Mouse (Mus musculus): Measurements from ENCODE around the gene Fam161a. TPM values are rescaled to one million over a fixed set of nuclear protein-coding genes. Genes with fewer than 3 reads are reported as not detected.

Fam161a gene
- total and polyA plus RNA-seq, 2 experiments from 2014 or later = 5.4 to 6.1 TPM

GRCm38 (mm10) chr11:22978711-22979110 is 28.6 kb upstream of the Fam161a start:
- Histone ChIP-seq H3K27me3 (ENCODE audit: insufficient read depth, low read length) (no peaks in the 10 kb centered on the region), H3K4me1 (ENCODE audit: insufficient read depth, low read length) (peaks cover 4% of the 10 kb centered on the region; the same call in 1 of the 2 replicates), H3K36me3 (ENCODE audit: insufficient read depth, low read length) (peaks cover 9% of the 10 kb centered on the region; the same call in 1 of the 2 replicates), H3K4me3 (ENCODE audit: low read depth, low read length) (no peak overlapping the region), H3K9ac (replicated peaks; ENCODE audit: low read length, poor library complexity, severe bottlenecking) (no peak overlapping the region), H3K9me3 (ENCODE audit: low read length) (no peaks in the 10 kb centered on the region), H3K27ac (ENCODE audit: low read depth, low read length) (no peak overlapping the region), H3K4me2 (ENCODE audit: low read depth, low read length, poor library complexity, severe bottlenecking) (no peak overlapping the region)
- no peak for TF ChIP-seq CTCF (IDR thresholded peaks at IDR 0.05)
- ATAC-seq (ENCODE audit: low FRiP score) (no peak), DNase-seq (ENCODE audit: low spot score) (peak; percentile 63)
- WGBS = 46% methylated on average over 1 of the region's 1 CpGs

GRCm38 (mm10) chr11:22979221-22979620 is 28.1 kb upstream of the Fam161a start:
- H3K9ac ChIP-seq (replicated peaks; ENCODE audit: low read length, poor library complexity, severe bottlenecking) = no peak overlapping the region
- 84% methylated on average over 1 of the region's 1 CpGs for WGBS
- no peak overlapping the region for H3K4me2 ChIP-seq (ENCODE audit: low read depth, low read length, poor library complexity, severe bottlenecking)
- no peaks in the 10 kb centered on the region for H3K9me3 ChIP-seq (ENCODE audit: low read length)
- DNase-seq (ENCODE audit: low spot score) (no peak), ATAC-seq (ENCODE audit: low FRiP score) (no peak)
- peaks cover 4% of the 10 kb centered on the region; the same call in 1 of the 2 replicates for H3K4me1 ChIP-seq (ENCODE audit: insufficient read depth, low read length)
- no peak overlapping the region for H3K27ac ChIP-seq (ENCODE audit: low read depth, low read length)
- no peaks in the 10 kb centered on the region for H3K27me3 ChIP-seq (ENCODE audit: insufficient read depth, low read length)
- no peak for TF ChIP-seq CTCF (IDR thresholded peaks at IDR 0.05)
- H3K4me3 ChIP-seq (ENCODE audit: low read depth, low read length) = no peak overlapping the region
- peaks cover 9% of the 10 kb centered on the region; the same call in 1 of the 2 replicates for H3K36me3 ChIP-seq (ENCODE audit: insufficient read depth, low read length)

GRCm38 (mm10) chr11:22981041-22981440 is 26.3 kb upstream of the Fam161a start:
- ATAC-seq (ENCODE audit: low FRiP score) (no peak), DNase-seq (ENCODE audit: low spot score) (no peak)
- Histone ChIP-seq H3K27me3 (ENCODE audit: insufficient read depth, low read length) (no peaks in the 10 kb centered on the region), H3K9ac (replicated peaks; ENCODE audit: low read length, poor library complexity, severe bottlenecking) (peak overlapping the region; percentile 68; the same call in 1 of the 2 replicates), H3K36me3 (ENCODE audit: insufficient read depth, low read length) (peaks cover 9% of the 10 kb centered on the region; the same call in 1 of the 2 replicates), H3K4me3 (ENCODE audit: low read depth, low read length) (peak overlapping the region; percentile 58), H3K9me3 (ENCODE audit: low read length) (no peaks in the 10 kb centered on the region), H3K27ac (ENCODE audit: low read depth, low read length) (no peak overlapping the region), H3K4me1 (ENCODE audit: insufficient read depth, low read length) (peaks cover 4% of the 10 kb centered on the region; the same call in 1 of the 2 replicates), H3K4me2 (ENCODE audit: low read depth, low read length, poor library complexity, severe bottlenecking) (peak overlapping the region; percentile 67)
- no peak for TF ChIP-seq CTCF (IDR thresholded peaks at IDR 0.05)
- 46% methylated on average over 4 of the region's 4 CpGs for WGBS

GRCm38 (mm10) chr11:22981543-22981950 is 25.8 kb upstream of the Fam161a start:
- TF ChIP-seq CTCF (IDR thresholded peaks at IDR 0.05) = no peak
- Histone ChIP-seq H3K4me2 (ENCODE audit: low read depth, low read length, poor library complexity, severe bottlenecking) (peak overlapping the region; percentile 67), H3K27me3 (ENCODE audit: insufficient read depth, low read length) (no peaks in the 10 kb centered on the region), H3K36me3 (ENCODE audit: insufficient read depth, low read length) (peaks cover 9% of the 10 kb centered on the region; the same call in 1 of the 2 replicates), H3K4me1 (ENCODE audit: insufficient read depth, low read length) (peaks cover 4% of the 10 kb centered on the region; the same call in 1 of the 2 replicates), H3K27ac (ENCODE audit: low read depth, low read length) (peak overlapping the region; percentile 83), H3K9me3 (ENCODE audit: low read length) (no peaks in the 10 kb centered on the region), H3K4me3 (ENCODE audit: low read depth, low read length) (peak overlapping the region; percentile 58), H3K9ac (replicated peaks; ENCODE audit: low read length, poor library complexity, severe bottlenecking) (peak overlapping the region; percentile 68)
- DNase-seq (ENCODE audit: low spot score) (no peak), ATAC-seq (ENCODE audit: low FRiP score) (peak; percentile 32)
- 5% methylated on average over 12 of the region's 12 CpGs for WGBS

- peak within 1 kb of the TSS; percentile 68 for H3K9ac ChIP-seq (replicated peaks; ENCODE audit: low read length, poor library complexity, severe bottlenecking)
- DNase-seq (ENCODE audit: low spot score) (peak; percentile 96), ATAC-seq (ENCODE audit: low FRiP score) (peak; percentile 91)
- H3K4me2 ChIP-seq (ENCODE audit: low read depth, low read length, poor library complexity, severe bottlenecking) = peak within 1 kb of the TSS; percentile 67
- H3K27me3 ChIP-seq (ENCODE audit: insufficient read depth, low read length) = no peaks in the 10 kb centered on the region
- peaks cover 9% of the 10 kb centered on the region; the same call in 1 of the 2 replicates for H3K36me3 ChIP-seq (ENCODE audit: insufficient read depth, low read length)
- peak within 1 kb of the TSS; percentile 58 for H3K4me3 ChIP-seq (ENCODE audit: low read depth, low read length)
- H3K9me3 ChIP-seq (ENCODE audit: low read length) = no peaks in the 10 kb centered on the region
- TF ChIP-seq CTCF (IDR thresholded peaks at IDR 0.05) = peak; percentile 80
- WGBS = 2% methylated on average over 42 of the region's 42 CpGs
- H3K27ac ChIP-seq (ENCODE audit: low read depth, low read length) = peak within 1 kb of the TSS; percentile 83
- peaks cover 4% of the 10 kb centered on the region; the same call in 1 of the 2 replicates for H3K4me1 ChIP-seq (ENCODE audit: insufficient read depth, low read length)
Measured at GRCm38 (mm10) chr11:22981984-22982757, 25.2 kb upstream of the Fam161a start, which contains the start of the genes Gm28048 and Commd1. TSS of gene Gm28048 (minus strand) at chr11:22982090. TSS of gene Commd1 (minus strand) at chr11:22982382.

GRCm38 (mm10) chr11:22982846-22983245 is 24.5 kb upstream of the Fam161a start:
- Histone ChIP-seq H3K4me2 (ENCODE audit: low read depth, low read length, poor library complexity, severe bottlenecking) (peak overlapping the region; percentile 67), H3K27ac (ENCODE audit: low read depth, low read length) (peak overlapping the region; percentile 83; the same call in 1 of the 2 replicates), H3K9ac (replicated peaks; ENCODE audit: low read length, poor library complexity, severe bottlenecking) (no peak overlapping the region; the same call in 1 of the 2 replicates), H3K27me3 (ENCODE audit: insufficient read depth, low read length) (no peaks in the 10 kb centered on the region), H3K4me1 (ENCODE audit: insufficient read depth, low read length) (peaks cover 4% of the 10 kb centered on the region; the same call in 1 of the 2 replicates), H3K9me3 (ENCODE audit: low read length) (no peaks in the 10 kb centered on the region), H3K4me3 (ENCODE audit: low read depth, low read length) (peak overlapping the region; percentile 58; the same call in 1 of the 2 replicates), H3K36me3 (ENCODE audit: insufficient read depth, low read length) (peaks cover 8% of the 10 kb centered on the region; the same call in 1 of the 2 replicates)
- TF ChIP-seq CTCF (IDR thresholded peaks at IDR 0.05) = no peak
- DNase-seq (ENCODE audit: low spot score) (no peak), ATAC-seq (ENCODE audit: low FRiP score) (no peak)
- WGBS = 66% methylated on average over 6 of the region's 6 CpGs
